Mouse (Mus musculus) CD4-positive, CD25-positive, alpha-beta regulatory T cell, adult 2 months (primary cell): ENCODE data around the gene Stat5a.

Source experiments
- DNase-seq: peaks from one replicate; pipeline ENCODE4 v3.0.0-alpha.2; 2012; ENCODE audit warnings: low read depth, low spot score

Gene Stat5a

DNA sequence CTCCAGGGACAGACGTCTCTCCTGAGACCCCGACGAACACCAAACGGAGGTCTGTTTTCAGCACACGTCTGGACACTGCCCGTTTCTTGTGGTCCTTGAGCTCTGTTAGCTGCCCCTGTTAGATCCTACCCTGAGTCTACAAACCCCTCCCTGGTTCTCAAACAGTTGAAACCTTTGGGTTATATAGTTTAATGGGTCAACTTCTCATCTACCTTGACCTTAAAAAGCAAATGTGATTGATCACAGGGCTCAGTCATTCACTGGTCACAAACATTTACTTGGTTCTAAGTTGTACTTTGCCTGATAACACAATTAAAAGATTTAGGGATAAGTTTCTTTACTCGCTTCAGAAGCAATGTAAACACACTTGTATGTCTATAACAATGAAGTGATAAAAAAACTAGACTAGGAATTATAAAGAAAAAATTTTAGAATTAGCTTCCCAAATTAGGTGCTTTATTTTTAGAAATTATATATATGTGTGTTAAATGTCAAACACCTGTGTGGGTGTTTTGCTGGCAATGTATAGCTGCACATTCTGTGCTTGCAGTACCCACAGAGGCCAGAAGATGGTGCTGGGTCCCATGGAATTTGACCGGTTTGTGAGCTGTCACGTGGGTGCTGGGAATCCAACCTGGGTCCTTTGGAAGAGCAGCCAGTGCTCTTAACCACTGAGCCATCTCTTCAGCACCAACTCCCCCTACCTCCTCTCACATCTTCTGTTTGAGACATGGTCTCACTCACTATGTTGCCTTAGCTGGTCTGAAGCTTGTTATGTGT lies 22.0 kb upstream of the Stat5a start:
- peak; percentile 70 for DNase-seq

GRCm38 (mm10) chr11:100838894-100839293 lies 20.3 kb upstream of the Stat5a start:
- DNase-seq, result no peak

DNA sequence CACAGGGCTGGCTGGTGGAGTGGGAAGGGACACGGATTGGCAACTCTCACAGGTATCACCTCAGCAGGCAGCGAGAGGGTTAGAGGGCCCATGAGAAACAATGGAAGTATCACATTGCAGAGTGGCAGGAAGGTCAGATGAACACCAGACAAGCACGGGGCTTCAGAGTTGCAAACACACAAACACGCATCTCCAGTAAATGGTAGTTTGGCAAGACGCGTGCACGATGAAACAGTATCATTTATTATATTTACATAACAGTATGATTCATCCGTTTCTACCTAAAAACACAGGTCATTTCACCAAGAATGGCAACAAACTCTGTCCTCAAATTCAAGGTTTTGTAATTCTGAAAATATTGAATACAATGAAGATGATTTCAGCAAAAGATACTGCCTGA lies 19.6 kb upstream of the Stat5a start:
- DNase-seq, result peak; percentile 33

GRCm38 (mm10) chr11:100840866-100841265 lies 18.3 kb upstream of the Stat5a start:
- peak; percentile 75 for DNase-seq

DNA sequence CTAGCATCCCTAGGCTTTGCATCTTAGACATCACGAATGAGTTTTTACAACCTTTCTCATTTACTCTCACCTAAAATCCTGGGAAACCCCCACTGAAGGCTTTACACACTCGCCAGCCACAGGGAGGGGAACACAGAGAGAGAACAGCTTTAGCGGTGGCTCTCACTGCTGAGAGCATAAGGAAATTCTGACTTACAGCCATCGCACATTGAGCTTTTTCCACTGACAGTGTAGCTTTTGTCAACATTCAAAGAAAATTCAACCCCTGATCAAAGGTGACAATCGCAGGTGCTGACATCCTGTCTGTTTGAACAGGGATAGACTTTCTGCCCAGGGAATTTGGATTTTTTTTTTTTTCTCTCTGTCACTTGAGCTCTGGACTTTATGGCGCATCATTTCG lies 17.1 kb upstream of the Stat5a start:
- peak; percentile 77 for DNase-seq

- DNase-seq, result peak; percentile 53
Measured at GRCm38 (mm10) chr11:100843070-100843669, 16.0 kb upstream of the Stat5a start.

DNA sequence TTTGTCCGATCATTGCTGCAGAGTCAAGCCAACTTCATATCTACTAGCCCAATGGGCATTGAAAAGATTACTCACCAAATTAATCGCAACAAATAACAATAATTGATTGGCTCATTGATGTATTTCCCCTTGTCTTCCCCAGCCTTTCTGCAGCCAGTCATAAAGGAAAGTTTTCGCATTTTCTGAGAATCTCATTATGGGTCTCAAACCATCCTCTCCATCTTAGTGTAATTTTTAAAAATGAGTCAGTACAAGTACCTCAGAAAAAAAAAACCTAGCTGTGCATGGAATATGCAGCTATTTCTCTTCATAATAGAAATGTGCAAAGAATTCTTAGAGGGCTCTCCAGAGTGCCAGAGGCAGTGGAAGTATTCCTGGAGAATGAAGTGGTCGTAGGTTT lies 15.0 kb upstream of the Stat5a start:
- DNase-seq, result peak; percentile 24

DNA sequence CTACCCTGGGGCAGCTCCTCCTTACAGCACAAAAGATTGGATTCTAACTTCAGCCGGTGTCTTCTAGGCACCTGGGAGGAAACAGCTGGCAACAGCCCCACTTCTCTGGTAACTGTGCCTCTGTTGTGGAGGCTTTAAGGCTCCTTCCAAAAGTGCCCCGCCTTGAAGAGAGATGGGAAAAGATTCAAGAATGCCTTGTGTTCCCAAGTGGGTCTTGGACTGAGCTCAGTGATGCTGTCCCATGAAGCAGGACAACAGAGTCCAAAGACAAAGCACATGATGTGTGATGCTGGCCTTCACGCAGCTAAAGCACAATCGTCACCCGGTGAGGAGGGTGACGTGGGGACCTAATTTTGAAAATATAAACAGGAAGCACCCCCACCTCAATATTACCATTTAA lies 13.4 kb upstream of the Stat5a start:
- peak; percentile 84 for DNase-seq

DNA sequence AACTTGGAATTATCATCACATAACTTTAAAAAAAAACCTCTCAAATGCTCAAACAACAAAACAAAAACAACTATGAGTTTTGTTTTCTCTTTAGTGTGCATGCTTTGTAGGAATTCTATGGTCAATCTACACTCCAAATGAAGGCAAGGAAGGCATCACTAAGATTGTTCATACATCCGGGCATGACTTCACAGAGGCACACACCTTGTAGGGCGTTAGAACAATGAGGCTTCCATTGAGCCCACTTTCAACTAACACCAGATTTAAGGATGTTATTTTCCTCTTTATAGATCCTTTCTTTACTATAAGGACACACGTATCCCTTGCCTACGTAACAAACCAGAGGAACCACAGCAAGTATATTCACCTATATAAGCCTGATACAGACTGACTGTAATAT lies 11.6 kb upstream of the Stat5a start:
- peak; percentile 55 for DNase-seq

- peak; percentile 80 for DNase-seq
Measured at GRCm38 (mm10) chr11:100848080-100848479, 11.1 kb upstream of the Stat5a start.

GRCm38 (mm10) chr11:100848789-100849379 lies 10.3 kb upstream of the Stat5a start:
- DNase-seq, result no peak

GRCm38 (mm10) chr11:100849456-100850037 lies 9.6 kb upstream of the Stat5a start:
- no peak for DNase-seq

GRCm38 (mm10) chr11:100850038-100850777 lies 8.9 kb upstream of the Stat5a start, which contains the start of gene Stat5b:
TSS of gene Stat5b (minus strand) at chr11:100850724.
- peak; percentile 92 for DNase-seq

- peak; percentile 56 for DNase-seq
Measured at GRCm38 (mm10) chr11:100850778-100851528, 8.2 kb upstream of the Stat5a start.

DNA sequence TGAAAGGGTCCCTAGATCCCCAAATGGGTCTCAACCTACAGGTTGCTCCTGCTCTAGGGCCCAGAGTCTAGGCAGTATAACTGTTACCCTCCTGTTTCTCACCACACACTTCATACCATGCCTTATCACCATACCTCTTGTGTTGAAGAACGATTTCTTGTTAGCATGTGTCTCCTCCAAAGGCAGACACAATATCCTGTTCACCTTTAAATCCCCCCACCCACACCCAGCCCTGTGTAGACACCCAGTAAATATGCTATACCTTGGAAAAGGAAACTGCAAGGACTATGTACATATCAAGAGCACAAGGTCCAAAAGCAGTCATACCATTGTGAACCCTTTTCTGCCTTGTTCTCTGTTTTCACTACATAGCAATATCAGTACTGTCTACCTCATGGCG lies 7.1 kb upstream of the Stat5a start:
- DNase-seq, result peak; percentile 51

DNA sequence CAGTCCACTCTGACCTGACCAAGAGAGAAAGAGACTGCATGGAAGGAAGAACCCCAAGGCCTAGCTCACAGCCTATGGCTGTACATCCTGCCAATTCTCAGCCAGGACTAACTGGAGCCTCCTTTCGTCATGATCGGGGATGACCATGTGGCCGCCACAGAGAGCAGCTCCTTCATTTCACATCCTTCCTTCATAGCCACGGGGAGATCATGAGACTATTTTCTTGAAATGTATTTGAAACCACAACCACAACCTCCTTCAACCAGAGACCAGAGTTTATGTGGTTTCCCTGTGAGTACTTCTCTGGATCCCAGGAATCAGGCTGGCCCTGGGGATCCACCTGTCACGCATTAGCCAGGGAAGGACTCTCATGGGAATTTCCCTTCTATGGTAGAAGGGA lies 6.1 kb upstream of the Stat5a start:
- DNase-seq, result no peak

- DNase-seq, result no peak
Measured at GRCm38 (mm10) chr11:100854268-100854667, 4.9 kb upstream of the Stat5a start.

DNA sequence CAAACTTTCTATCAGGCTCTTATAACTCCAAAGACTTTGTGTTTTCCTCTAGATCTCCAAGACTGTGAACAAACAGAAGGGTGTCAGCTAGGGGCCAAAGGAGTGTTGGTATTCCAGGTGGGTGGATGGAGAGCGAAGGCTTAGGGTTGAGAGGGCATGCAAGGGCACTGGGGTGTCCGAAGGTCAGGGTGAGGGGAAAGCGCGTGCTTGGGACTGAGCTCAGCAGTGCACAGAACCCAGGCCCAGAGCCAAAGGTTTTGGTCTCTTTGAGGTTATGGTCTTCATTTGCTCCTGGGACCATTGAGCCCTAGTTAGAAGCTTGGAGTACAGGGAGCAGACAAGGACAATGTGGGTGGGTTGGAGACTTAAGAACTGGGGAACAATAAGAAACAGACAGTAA lies 4.0 kb upstream of the Stat5a start:
- DNase-seq, result no peak

GRCm38 (mm10) chr11:100857960-100858359 lies 1.2 kb upstream of the Stat5a start:
- no peak for DNase-seq

- peak; percentile 51 for DNase-seq
Measured at GRCm38 (mm10) chr11:100859579-100860075, 476 bp downstream of the Stat5a start.
